Mouse (Mus musculus) small intestine, adult 2 months (tissue): ENCODE results near the gene Zfp719.
A peak's percentile ranks its signal among the peaks of the same experiment; 100 is the strongest.

Experiments used
- CTCF ChIP-seq: fragments of 200-500 bp; IDR thresholded peaks from 2 replicates; pipeline ENCODE4 v1.5.1; 2012; ENCODE audit warnings: low read depth, mild to moderate bottlenecking, control low read depth, inconsistent platforms, low read length, moderate library complexity, mixed read lengths; ENCODE audit not compliant: insufficient replicate concordance, insufficient read length; ENCODE audit errors: extremely low read depth
- POLR2A ChIP-seq: fragments of 200-500 bp; IDR thresholded peaks from 2 replicates; pipeline ENCODE4 v1.6.1; 2012; ENCODE audit warnings: low read depth, mild to moderate bottlenecking, control low read depth, inconsistent platforms, low read length, moderate library complexity

DNA sequence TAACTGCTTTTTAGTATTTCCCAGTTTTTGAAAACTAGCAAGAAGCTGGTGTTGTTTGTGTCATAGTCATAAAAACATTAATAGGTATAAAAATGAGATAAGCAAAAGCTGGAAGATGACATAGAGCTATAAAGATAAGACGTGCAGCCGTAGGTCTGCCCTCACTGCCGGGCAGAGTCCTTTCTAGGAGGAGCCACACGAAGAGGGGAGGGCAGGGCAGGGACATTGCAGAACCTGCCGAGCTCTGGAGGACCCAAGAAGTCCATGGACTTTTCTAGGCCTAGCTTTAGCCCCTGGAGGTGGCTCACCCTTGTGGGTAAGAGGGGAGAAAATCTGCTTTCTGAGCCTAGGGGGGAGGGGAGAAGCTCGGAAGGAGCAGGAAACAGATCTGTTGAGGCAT is 55.1 kb downstream of the Zfp719 start, which contains the start of gene Ceacam18:
- TF ChIP-seq CTCF = no peak
- TF ChIP-seq POLR2A = peak; percentile 67; the same call in 1 of the 2 replicates
